Mouse (Mus musculus) limb, embryonic 11.5 days (tissue): ENCODE data around the gene Dnhd1. TPM values are rescaled to one million over a fixed set of nuclear protein-coding genes. Genes with fewer than 3 reads are reported as not detected.
A peak's percentile ranks its signal among the peaks of the same experiment; 100 is the strongest.
"Not testable (repeated sequence)": the region's sequence is repeated elsewhere in the genome, so short reads cannot be mapped to it uniquely, and the experiment has no call there.

Experiments
- ATAC-seq: fragments of 200-750 bp; cut with Nextera tagmentation; 2 replicates; pipeline ENCODE4 v1.8.0; 2017; ENCODE audit warnings: low read depth; ENCODE audit not compliant: insufficient number of reproducible peaks, low FRiP score, low TSS enrichment
- DNase-seq: peaks from one replicate; pipeline ENCODE4 v3.0.0-alpha.2; 2015; ENCODE audit warnings: low spot score
- H3K27ac ChIP-seq: fragments of 300-500 bp; sonication (generic); replicated peaks from 2 replicates; pipeline ENCODE4 v1.5.1; 2014; ENCODE audit warnings: low read depth, mild to moderate bottlenecking, low read length
- H3K27me3 ChIP-seq: fragments of 300-500 bp; sonication (generic); 2 replicates; pipeline ENCODE4 v1.6.1; 2014; ENCODE audit warnings: mild to moderate bottlenecking, low read length, mixed read lengths; ENCODE audit not compliant: control insufficient read depth, insufficient read depth
- H3K36me3 ChIP-seq: fragments of 300-500 bp; sonication (generic); 2 replicates; pipeline ENCODE4 v1.6.1; 2014; ENCODE audit warnings: mild to moderate bottlenecking, low read length, moderate library complexity, mixed read lengths; ENCODE audit not compliant: control insufficient read depth, insufficient read depth
- H3K4me1 ChIP-seq: fragments of 300-500 bp; sonication (generic); 2 replicates; pipeline ENCODE4 v1.6.1; 2014; ENCODE audit warnings: low read length, mixed read lengths; ENCODE audit not compliant: control insufficient read depth, insufficient read depth
- H3K4me2 ChIP-seq: fragments of 300-500 bp; sonication (generic); 2 replicates; pipeline ENCODE4 v1.6.1; 2014; ENCODE audit warnings: low read depth, mild to moderate bottlenecking, moderate library complexity; ENCODE audit not compliant: severe bottlenecking
- H3K4me3 ChIP-seq: fragments of 300-500 bp; sonication (generic); 2 replicates; pipeline ENCODE4 v1.5.1; 2014; ENCODE audit warnings: low read depth, low read length
- H3K9ac ChIP-seq: fragments of 300-500 bp; sonication (generic); 2 replicates; pipeline ENCODE4 v1.6.1; 2014; ENCODE audit warnings: mild to moderate bottlenecking, low read length
- H3K9me3 ChIP-seq: fragments of 300-500 bp; sonication (generic); 2 replicates; pipeline ENCODE4 v1.6.1; 2016; ENCODE audit warnings: low read length; ENCODE audit not compliant: control insufficient read depth
- WGBS: fragments of 180-500 bp; shearing (Covaris S2); extraction: QIAGEN DNeasy Blood & Tissue Kit; methylation state at CpG from one replicate; pipeline ENCODE4 v1.1.7; 2014; 5-methylcytosine and 5-hydroxymethylcytosine counted together
- polyA plus RNA-seq: library from polyadenylated mRNA; unstranded; fragments of >200 nt; fragmentation: Nextera tagmentation; extraction: Ambion mirVana; gene quantifications from 2 replicates; pipeline ENCODE4 v1.2.1, GENCODE M21; 2014

The Dnhd1 gene
- polyA plus RNA-seq, 1 experiment from 2014 or later, result 1.2 TPM

GRCm38 (mm10) chr7:105726980-105727325, 76.3 kb downstream of the Dnhd1 start:
- Histone ChIP-seq H3K4me2 (no peak overlapping the region), H3K36me3 (no peaks in the 10 kb centered on the region), H3K9me3 (no peaks in the 10 kb centered on the region), H3K27ac (no peak overlapping the region), H3K4me3 (no peak overlapping the region), H3K9ac (no peak overlapping the region), H3K4me1 (no peaks in the 10 kb centered on the region), H3K27me3 (no peaks in the 10 kb centered on the region)
- no peak for ATAC-seq
- 97% methylated on average over 4 of the region's 4 CpGs for WGBS
- DNase-seq, result no peak

GRCm38 (mm10) chr7:105728701-105729428, 78.2 kb downstream of the Dnhd1 start:
- Histone ChIP-seq H3K4me1 (no peaks in the 10 kb centered on the region), H3K4me2 (no peak overlapping the region), H3K27ac (no peak overlapping the region), H3K36me3 (peaks cover 5% of the 10 kb centered on the region), H3K27me3 (no peaks in the 10 kb centered on the region), H3K9ac (no peak overlapping the region), H3K4me3 (no peak overlapping the region), H3K9me3 (no peaks in the 10 kb centered on the region)
- DNase-seq, result no peak
- no peak for ATAC-seq
- WGBS, result 90% methylated on average over 6 of the region's 6 CpGs

- H3K36me3 ChIP-seq, result peaks cover 11% of the 10 kb centered on the region
- no peak overlapping the region for H3K4me2 ChIP-seq
- H3K27ac ChIP-seq, result no peak overlapping the region
- peaks cover 10% of the 10 kb centered on the region for H3K4me1 ChIP-seq
- no peaks in the 10 kb centered on the region for H3K27me3 ChIP-seq
- H3K9me3 ChIP-seq, result no peaks in the 10 kb centered on the region
- ATAC-seq (no peak), DNase-seq (no peak)
- no peak overlapping the region for H3K9ac ChIP-seq
- no peak overlapping the region for H3K4me3 ChIP-seq
- 96% methylated on average over 11 of the region's 11 CpGs for WGBS
Observed at GRCm38 (mm10) chr7:105733836-105734235, 83.2 kb downstream of the Dnhd1 start.

GRCm38 (mm10) chr7:105734826-105735225, 84.2 kb downstream of the Dnhd1 start:
- H3K4me2 ChIP-seq, result peak overlapping the region; percentile 17; the same call in 1 of the 2 replicates

GRCm38 (mm10) chr7:105735464-105735863, 84.8 kb downstream of the Dnhd1 start:
- H3K27me3 ChIP-seq, ATAC-seq, H3K9me3 ChIP-seq, H3K27ac ChIP-seq, DNase-seq: not testable (repeated sequence)
- Histone ChIP-seq H3K9ac (peak overlapping the region; percentile 93), H3K4me2 (peak overlapping the region; percentile 47), H3K4me1 (peaks cover 12% of the 10 kb centered on the region), H3K36me3 (peaks cover 16% of the 10 kb centered on the region), H3K4me3 (peak overlapping the region; percentile 54)
- WGBS, result 42% methylated on average over 4 of the region's 4 CpGs

More at GRCm38 (mm10) chr7:105734826-105735225, 84.2 kb downstream of the Dnhd1 start:
- DNase-seq (no peak), ATAC-seq (no peak)
- Histone ChIP-seq H3K9me3 (no peaks in the 10 kb centered on the region), H3K27me3 (no peaks in the 10 kb centered on the region), H3K9ac (no peak overlapping the region), H3K27ac (no peak overlapping the region), H3K4me3 (no peak overlapping the region), H3K36me3 (peaks cover 11% of the 10 kb centered on the region), H3K4me1 (peaks cover 12% of the 10 kb centered on the region)
- WGBS, result 89% methylated on average over 8 of the region's 8 CpGs

- Histone ChIP-seq H3K36me3 (peaks cover 23% of the 10 kb centered on the region), H3K9ac (peak within 1 kb of the TSS; percentile 93), H3K27me3 (no peaks in the 10 kb centered on the region), H3K4me2 (peak within 1 kb of the TSS; percentile 47), H3K9me3 (no peaks in the 10 kb centered on the region), H3K4me3 (peak within 1 kb of the TSS; percentile 54), H3K27ac (peak within 1 kb of the TSS; percentile 61), H3K4me1 (peaks cover 12% of the 10 kb centered on the region)
- WGBS, result under 1% methylated on average over 58 of the region's 62 CpGs
- DNase-seq, result peak; percentile 90
- ATAC-seq, result peak; percentile 94
Observed at GRCm38 (mm10) chr7:105736264-105736901, 85.8 kb downstream of the Dnhd1 start, which contains the start of gene Ilk. Gene Ilk (plus strand): TSS chr7:105736592.

- peak within 1 kb of the TSS; percentile 47 for H3K4me2 ChIP-seq
- ATAC-seq (peak; percentile 18), DNase-seq (no peak)
- peaks cover 12% of the 10 kb centered on the region for H3K4me1 ChIP-seq
- H3K36me3 ChIP-seq, result peaks cover 24% of the 10 kb centered on the region
- H3K27me3 ChIP-seq, result no peaks in the 10 kb centered on the region
- WGBS, result under 1% methylated on average over 30 of the region's 30 CpGs
- peak within 1 kb of the TSS; percentile 54 for H3K4me3 ChIP-seq
- peak within 1 kb of the TSS; percentile 93 for H3K9ac ChIP-seq
- H3K9me3 ChIP-seq, result no peaks in the 10 kb centered on the region
- H3K27ac ChIP-seq, result peak within 1 kb of the TSS; percentile 61
Observed at GRCm38 (mm10) chr7:105736911-105737521, 86.4 kb downstream of the Dnhd1 start, which contains the start of gene Rrp8. Gene Rrp8 (minus strand): TSS chr7:105737385.

GRCm38 (mm10) chr7:105737648-105738047, 87.0 kb downstream of the Dnhd1 start:
- DNase-seq, result no peak
- peaks cover 23% of the 10 kb centered on the region for H3K36me3 ChIP-seq
- H3K9me3 ChIP-seq, result no peaks in the 10 kb centered on the region
- peak overlapping the region; percentile 54 for H3K4me3 ChIP-seq
- no peak overlapping the region for H3K27ac ChIP-seq
- no peaks in the 10 kb centered on the region for H3K27me3 ChIP-seq
- H3K4me1 ChIP-seq, result peaks cover 12% of the 10 kb centered on the region
- H3K9ac ChIP-seq, result peak overlapping the region; percentile 93; the same call in 1 of the 2 replicates
- WGBS, result 39% methylated on average over 3 of the region's 3 CpGs
- no peak for ATAC-seq
- peak overlapping the region; percentile 47 for H3K4me2 ChIP-seq
